Mouse (Mus musculus) neural tube, postnatal 0 days (tissue): Measurements from ENCODE around the gene Htt. TPM values are rescaled to one million over a fixed set of nuclear protein-coding genes. Genes with fewer than 3 reads are reported as not detected.

Experiments used
- microRNA counts: library from miRNA; unstranded; fragments of <30 nt; microRNA quantifications from one replicate; lab custom pipeline; 2015
- microRNA-seq: library from miRNA; unstranded; fragments of <30 nt; microRNA quantifications from one replicate; pipeline ENCODE4, GENCODE M21; 2016
- polyA plus RNA-seq: library from polyadenylated mRNA; unstranded; fragments of >200 nt; fragmentation: Nextera tagmentation; extraction: Ambion mirVana; gene quantifications from 2 replicates; pipeline ENCODE4 v1.2.1, GENCODE M21; 2015

Gene Htt
- 9.8 and 12.0 TPM in 2 replicates for polyA plus RNA-seq

DNA sequence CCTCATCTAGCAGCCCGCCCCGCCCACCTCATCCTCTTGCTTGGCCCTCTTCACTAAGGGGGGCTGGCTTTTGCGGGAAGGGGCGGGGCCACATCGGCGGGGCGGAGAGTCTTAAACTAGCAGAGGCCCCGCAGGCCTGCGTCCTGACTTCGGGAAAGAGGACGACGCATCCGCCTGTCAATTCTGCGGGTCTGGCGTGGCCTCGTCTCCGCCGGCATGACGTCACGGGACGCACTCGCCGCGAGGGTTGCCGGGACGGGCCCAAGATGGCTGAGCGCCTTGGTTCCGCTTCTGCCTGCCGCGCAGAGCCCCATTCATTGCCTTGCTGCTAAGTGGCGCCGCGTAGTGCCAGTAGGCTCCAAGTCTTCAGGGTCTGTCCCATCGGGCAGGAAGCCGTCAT, at the start of gene Htt:
Gene Htt (plus strand): TSS at position 232 of the 400 bp plus-strand sequence.

DNA sequence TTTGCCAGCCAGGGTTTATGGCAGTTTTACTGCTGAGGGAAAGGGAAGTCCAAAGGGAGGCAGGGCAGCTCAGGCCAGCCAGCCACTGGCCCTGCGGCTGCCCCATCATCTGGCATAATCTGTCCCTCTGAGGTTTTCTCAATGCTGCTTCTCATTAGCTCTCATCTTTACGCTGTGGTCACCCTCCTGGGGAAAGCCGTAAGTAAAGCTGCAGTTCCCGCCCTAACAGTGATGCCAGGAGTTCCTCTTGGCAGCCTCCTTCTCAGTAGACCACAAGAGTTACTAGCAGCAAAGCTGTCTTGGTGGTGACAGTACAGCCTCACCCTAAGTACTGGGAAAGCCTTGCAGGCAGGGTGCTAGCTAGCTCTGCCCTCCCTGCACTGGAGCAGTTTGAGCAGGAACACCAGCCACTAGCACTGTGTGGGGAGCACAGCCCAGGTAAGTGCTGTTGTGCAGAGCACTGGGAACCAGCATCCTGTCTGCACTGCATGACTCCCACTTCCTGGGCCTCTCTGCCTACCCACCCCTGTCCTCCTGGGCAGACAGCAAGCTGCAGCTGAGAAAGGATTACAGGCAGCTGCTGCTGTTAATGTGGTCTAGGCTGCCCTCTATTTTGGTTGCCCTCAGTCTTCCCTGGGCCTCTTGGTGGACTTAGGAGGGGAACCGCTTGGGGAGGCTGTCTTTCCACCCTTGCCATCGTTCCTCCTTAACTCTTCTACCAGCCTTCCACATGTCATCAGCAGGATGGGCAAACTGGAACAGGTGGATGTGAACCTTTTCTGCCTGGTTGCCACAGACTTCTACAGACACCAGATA, 146.6 kb downstream of the Htt start, which contains the start of gene Msantd1:
Gene Msantd1 (plus strand): TSS at position 103 of the 816 bp plus-strand sequence.

DNA sequence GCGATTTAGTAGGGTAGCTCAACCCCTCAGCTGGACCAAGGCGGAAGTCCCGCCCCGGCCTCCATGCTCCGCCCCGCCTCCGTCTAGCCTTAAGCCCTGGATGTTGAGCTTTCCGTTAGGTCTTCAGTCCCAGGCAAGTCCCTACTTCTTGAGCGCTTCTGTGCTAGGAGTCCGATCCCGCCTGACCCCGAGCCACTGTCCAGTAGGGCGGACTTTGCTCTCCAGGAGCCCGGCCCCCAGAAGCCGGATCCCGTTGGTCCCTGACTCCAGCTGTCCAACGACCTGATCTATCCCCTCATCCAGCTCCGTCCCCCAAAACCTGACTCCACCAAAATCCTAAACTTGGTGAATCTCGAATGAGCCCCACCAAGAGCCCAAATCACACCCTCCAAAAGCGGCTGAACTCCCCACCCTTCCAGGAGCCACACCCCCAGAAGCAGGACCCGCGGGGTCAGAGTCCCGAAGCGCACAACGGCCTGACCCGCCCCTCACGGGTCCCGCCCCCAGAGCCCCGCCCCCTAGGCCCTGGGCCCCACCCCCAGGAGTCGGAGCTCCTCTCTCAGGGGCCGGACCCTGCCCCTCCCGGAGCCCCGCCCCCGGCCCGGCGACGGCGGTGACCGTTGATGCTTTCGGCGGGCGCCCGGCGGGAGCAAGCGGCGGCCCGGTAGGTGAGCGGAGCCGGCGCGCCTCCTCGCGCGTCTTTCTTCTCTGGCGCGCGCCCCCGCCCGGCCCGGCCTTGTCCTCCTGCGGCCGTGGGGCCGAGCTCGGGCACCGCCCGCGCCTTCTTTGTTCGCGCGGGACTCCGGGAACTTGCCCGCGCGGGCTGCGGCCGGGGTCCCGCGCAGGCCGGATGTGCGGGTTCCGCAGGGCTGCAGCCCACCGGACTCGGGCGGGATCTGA, 187.6 kb downstream of the Htt start, which contains the start of gene Rgs12:
Gene Rgs12 (plus strand): TSS at position 585 of the 900 bp plus-strand sequence.

MicroRNA genes within 50 kb of the gene (microRNA counts, 519-probe panel; counts per million panel counts)
- microRNA mmu-miR-467g (lab: Ali Mortazavi, UCI): 40.5 counts per million

Small RNA genes lying within 50 kb of the gene (microRNA-seq; reads per million reads assigned to microRNA genes)
- not detected for gene Mir467g

Other genes starting within 250 kb of the Htt start
- gene Tnip2, start 247.7 kb upstream of the Htt start, polyA plus RNA-seq: 15.9 and 17.0 TPM in 2 replicates
- 18.8 and 19.7 TPM in 2 replicates for gene Sh3bp2, start 235.9 kb upstream of the Htt start, polyA plus RNA-seq
- gene Add1, start 188.1 kb upstream of the Htt start, polyA plus RNA-seq: 155 and 168 TPM in 2 replicates
- gene Mfsd10, start 124.5 kb upstream of the Htt start, polyA plus RNA-seq: 81.5 and 83.9 TPM in 2 replicates
- 18.5 and 19.0 TPM in 2 replicates for gene Nop14, start 101.6 kb upstream of the Htt start, polyA plus RNA-seq
- 4.0 and 5.4 TPM in 2 replicates for gene Grk4, start 101.4 kb upstream of the Htt start, polyA plus RNA-seq
- gene Msantd1, start 146.3 kb downstream of the Htt start, polyA plus RNA-seq: 6.6 TPM in 2 replicates
- 29.3 and 30.7 TPM in 2 replicates for gene Rgs12, start 187.7 kb downstream of the Htt start, polyA plus RNA-seq